Mouse (Mus musculus) frontal cortex, adult 2 months (tissue): ENCODE measurements at regions not wholly inside any gene's neighbourhood (a gene's known extent, or its start where the extent isn't known, plus 50 kb on each side); places are given as distances from the start of the nearest gene placed in this dataset.
"Not testable (repeated sequence)": the region's sequence is repeated elsewhere in the genome, so short reads cannot be mapped to it uniquely, and the experiment has no call there.

Experiments used
- DNase-seq, 2 experiments: peaks; one replicate each; pipeline ENCODE4 v3.0.0; 2022; ENCODE audit warnings: low spot score in 1 of 2; ENCODE audit errors: extremely low spot score in 1 of 2

DNA sequence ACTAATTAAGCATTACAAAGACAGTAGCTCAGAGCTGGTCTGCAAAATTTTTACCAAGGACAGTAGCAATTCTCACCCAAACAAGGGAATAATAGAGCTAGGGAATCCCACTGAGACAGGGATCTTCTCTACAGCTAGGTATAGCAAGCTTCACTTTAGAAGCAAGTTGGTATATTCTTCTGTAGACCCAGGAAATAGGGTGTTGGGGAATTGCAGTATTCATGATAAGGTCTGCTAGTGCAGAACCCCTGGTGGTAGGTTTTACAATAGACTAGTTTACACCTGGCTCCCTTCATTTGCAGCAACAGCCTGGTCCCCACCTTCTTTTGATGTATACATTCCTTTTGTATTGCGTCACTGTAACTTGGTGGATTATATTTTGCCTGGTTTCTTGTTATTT, 307.4 kb upstream of the Dab2 start:
- DNase-seq: not testable (repeated sequence)

DNA sequence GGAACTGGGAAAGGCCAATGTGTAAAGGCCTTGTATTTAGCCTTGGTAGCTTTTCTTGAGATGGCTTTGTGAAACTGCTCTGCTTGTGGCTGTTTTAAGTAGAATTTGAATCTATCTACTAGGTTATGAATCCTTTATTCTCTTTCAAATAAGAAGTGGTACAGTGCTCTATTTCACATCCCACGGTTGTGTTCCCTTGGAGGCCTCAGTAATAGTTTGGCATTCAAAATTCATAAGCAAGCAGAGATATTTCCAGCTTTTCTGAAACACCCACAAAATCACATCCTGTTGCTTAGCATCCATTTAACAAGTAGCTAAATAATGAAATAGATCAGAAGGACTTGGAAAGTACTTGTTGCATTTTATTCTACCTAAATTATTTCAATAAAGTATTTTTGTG, 298.8 kb upstream of the Dab2 start:
- DNase-seq: peak in 1 of 2 experiments; percentile 23

DNA sequence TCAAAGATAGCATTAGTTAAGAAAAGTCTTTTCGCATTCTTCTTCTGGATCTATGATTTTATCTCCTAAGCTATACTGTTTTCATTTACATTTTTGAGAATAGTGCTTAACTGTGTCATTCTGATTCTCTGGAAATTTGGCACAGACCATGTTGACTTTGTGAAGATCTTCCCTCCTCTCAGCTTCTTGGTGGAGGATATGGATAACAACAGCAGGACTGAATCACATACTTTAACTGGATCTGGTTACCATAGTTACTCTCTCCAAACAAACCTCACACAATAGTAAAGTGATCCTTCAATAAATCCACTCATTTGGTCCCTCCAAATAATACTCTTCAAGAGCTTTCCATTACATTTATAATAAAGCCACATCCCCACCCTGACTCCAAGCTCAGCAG, 298.2 kb upstream of the Dab2 start:
- DNase-seq: peak in 1 of 2 experiments; percentile 33

DNA sequence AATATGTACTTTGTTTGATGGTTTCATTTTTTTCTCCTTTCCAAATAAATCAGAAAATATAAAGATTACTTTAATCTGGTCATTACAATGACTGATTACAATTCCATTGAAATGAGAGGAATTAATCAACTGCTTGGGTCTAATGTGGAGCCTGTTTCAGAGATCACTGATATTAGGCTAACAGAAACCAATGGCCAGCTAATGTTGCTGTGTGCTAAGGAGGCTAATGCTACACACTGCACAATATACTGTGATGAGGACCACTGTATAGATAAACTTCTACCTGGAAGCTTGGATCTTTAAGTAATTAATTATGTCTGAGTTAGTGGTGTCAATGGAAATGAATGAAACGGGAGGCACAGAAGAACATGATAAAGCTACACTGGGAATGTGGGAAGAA, 284.6 kb upstream of the Dab2 start:
- no peak for DNase-seq

DNA sequence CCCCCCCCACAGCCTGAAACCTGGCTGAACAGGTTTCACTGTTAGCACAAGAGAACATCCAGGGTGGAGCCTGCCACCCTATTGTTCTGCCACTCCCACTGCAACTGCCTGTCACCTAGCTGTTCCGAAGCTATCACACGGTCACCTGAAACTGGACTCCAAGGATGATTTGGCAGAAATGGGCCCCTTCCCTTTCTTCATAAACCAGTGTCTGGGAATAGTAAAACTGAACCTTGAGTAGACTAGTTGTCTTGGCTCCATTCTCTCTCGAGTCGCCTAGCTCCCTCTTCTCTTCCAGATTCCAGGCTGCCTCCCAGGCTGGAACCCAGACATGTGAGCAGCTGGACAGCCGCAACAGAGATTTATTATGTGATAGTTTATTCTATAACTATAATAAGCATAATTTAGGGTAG, 282.9 kb upstream of the Dab2 start:
- no peak for DNase-seq

DNA sequence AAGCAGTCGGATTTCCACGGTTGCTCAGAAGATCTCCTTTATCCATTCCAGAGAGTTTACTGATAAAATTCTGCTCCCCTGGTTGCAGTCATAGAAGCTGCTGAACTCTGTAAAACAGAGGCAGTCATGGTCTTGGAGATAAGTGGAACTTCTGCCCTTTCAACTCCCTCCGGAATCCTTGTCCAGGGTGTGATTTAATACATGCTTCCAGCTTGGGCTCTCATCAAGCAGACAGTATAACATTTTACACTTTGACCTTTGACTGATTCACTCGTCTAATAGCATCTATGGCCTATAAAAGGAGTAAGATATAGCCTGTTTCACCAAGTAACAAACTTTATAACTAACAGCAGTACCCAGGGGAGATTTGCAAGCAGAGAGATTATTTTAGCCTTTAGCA, 274.0 kb upstream of the Dab2 start:
- no peak for DNase-seq

DNA sequence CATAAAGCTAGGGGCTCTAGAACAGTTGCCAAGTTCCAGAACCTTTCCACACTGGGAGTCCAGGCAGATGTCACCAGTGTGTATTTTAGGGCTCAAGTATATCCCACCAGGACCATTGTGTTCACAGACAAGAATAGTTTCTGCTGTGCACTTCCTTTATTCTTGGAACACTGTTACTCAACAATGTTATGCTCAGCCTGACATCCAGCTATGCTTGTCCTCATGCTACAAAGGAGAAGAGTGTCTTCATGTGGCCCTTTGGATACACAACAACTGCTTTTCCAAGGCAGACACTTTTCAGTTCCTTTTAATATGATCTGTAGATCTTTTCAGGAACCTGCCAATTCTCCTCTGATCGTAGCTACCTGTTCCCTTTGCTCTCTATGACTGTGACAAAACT, 270.4 kb upstream of the Dab2 start:
- DNase-seq: no peak

DNA sequence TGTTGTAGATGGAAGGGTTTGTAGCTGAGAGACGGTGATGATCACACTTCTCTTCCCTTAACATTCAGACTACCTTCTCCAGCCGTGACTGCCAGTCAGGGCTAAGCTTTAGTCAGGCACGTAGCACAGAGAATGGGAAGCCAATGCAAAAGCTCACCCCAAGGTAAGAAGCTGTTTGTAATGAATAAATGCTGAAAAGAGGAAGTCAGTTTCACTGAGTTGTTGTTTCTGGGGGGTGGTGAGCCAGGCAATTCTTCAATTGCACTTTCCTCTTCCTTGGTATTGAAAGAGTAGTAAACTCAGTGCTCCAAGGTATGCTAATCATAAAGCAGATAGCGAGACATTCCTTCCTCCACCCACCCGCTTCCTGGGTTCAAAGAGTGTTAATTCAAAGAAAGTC, 269.2 kb upstream of the Dab2 start:
- no peak for DNase-seq

DNA sequence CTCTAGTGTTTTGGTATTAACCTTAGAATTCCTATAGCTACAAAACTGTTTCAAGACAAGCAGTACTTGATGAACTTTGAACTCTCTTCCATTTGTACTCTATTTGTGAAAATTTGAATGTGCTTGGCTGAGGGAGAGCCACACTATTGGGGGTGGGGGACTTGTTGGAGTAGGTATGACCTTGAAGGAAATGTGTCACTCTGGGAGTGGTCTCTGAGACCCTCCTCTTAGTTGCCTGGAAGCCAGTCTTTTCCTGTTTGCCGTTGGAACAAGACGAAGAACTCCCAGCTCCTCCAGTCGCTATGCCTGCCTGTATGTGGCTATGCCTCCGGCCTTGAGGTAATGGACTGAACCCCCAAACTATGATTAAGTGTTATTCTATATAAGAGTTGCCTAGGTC, 265.4 kb upstream of the Dab2 start:
- no peak for DNase-seq

DNA sequence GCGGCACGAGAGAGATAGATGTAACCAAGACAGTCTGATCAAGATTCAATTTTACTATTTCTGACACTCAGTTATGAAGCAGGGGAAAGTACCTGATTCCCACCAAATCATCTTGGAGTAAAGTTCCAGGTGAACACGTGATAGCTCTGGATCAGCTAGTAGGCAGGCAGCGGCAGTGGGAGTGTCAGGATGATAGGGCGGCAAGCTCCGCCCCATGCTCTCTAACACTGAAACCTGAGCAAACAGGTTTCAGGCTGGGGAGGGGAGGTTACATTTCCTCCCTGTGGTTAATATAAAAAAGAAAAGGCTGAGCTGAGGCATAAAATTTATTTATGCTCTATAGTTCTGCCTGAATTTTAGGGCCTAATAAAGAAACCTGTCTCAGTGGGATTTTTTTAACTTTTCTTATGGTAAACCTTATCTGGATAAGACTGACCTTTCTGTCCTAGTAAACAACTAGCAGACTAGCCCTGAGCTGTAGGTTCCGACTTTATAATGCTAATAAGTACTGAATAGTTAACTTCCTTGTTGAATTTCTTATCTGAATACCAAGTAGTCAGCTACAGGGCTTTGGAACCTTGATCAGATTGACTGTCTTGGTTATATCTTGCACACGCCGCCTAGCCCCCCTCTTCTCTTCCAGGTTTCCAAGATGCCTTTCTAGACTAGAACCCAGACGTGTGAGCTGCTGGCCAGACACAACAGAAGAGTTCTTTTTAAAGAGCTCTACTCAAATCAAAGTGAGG, 254.9 kb upstream of the Dab2 start:
- no peak for DNase-seq

DNA sequence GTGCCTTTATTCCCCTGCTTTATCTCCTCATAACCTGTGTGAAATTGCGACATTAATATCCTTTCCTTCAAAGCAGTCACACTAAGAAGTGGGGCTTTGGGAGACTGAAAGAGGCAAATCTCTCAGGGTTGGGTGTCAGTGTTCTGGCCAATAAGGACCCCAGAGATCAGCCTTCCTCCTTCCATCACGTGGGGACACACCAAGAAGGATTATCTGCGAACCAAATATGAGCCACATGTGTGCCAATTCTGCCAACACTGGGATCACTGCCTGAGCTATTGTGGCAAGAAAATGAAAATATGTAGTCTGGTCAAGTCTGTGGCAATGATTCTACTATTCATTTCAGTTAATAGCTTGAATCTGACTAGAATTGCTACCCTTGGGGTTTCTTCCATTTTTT, 243.9 kb upstream of the Dab2 start:
- no peak for DNase-seq

DNA sequence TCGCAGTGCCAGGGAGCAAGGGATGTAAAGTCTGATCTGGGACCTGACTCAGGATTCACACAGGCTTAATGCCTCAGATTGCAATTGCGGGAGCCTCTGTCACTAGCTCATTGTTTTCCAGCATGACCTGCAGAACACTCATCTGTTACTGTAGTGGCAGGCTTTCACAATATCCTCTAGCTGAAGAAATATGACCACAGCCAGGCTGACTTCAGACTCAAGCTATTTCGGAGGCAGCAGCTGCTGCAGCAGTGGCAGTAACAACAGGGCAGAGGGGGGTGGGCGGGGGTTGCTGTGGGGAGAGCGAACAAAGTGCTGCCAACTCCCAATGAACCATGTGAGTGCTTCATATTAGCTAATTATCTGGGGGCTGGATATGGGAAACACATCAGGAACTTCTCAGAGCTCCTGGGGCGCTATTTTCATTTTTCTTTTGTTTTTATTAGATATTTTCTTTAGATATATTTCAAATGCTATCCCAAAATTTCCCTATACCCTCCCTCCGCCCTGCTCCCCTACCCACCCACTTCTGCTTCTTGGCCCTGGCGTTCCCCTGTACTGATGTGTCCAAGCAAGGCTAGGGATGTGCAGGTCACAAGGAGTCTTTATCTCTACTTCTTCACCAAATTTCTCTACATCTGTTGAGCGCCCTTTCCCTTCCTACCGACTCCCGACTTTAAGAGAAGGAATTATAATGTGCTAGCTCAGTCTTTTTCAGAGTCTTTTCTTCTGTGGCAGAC, 242.5 kb upstream of the Dab2 start:
- no peak for DNase-seq

DNA sequence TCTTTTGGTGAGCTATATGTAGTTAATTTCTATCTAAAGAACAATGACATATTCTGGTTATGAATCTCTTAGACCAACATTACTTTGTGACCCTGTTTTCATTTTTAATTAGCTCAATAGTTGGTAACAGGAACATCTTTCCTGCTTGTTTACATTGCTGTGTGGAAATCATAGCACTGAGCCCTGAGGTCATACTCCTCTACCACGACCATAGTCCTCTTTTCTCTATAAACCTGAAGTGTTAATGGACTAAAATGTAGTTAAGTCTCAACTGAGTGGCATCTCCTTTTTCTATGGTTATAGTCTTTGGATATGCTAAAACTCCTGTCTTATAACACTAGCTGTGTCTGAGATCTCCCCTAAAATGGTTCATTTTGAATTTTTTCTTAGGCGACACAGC, 240.2 kb upstream of the Dab2 start:
- no peak for DNase-seq

DNA sequence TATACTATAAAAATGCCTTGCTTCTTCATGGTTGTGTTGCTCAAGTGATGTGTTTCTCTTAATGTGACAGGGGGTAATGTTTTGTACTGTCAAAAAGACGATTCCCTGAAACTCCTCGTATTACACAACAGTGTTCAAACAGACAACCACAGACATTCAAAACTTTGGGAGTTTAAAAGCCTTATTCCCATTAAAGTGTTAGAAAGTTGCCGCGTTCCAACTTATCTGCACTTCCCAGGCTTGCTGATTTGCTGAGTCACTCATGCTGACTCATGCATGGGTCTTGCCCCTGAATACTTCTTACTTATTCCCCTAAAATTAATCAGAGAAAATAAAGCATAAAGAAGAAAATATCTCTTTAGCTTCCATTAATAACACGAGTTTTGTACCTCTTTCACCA, 239.8 kb upstream of the Dab2 start:
- DNase-seq: no peak

DNA sequence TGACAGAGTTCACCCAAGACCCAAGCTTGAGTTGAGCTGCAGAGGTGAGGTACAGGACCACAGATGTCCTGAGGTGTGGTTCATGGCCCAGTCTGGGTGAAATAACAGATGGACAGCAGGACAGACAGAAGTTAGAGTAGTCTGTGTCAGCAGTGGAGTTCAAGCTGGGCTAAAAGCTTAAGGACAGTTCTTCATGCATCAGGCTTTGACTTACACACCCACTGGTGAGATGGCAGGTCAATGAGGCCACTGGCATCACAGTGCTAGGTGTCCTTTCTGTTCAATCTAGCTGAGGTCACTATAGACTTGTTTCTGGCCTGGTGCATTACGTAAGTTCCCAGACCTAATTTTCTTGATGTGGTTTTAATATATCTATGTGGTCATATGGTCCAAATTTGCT, 238.9 kb upstream of the Dab2 start:
- DNase-seq: no peak

DNA sequence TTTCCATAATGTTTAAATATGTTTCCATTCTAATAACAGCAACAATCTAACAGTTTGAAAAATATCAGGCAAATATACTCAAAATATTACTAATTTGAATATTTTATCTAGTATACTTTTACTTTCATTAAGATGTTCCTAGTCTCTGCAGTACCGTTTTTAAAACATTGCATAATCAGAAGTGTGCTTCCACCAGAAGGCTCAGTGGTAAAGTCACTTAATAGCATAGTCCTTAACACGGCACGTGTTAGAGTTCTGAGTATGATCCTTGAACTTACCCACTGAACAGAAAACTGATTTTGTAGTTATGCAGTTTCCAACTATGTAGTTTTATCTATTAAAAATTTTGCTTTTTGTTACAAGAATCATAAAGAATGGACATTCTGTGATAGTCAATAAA, 234.5 kb upstream of the Dab2 start:
- no peak for DNase-seq

DNA sequence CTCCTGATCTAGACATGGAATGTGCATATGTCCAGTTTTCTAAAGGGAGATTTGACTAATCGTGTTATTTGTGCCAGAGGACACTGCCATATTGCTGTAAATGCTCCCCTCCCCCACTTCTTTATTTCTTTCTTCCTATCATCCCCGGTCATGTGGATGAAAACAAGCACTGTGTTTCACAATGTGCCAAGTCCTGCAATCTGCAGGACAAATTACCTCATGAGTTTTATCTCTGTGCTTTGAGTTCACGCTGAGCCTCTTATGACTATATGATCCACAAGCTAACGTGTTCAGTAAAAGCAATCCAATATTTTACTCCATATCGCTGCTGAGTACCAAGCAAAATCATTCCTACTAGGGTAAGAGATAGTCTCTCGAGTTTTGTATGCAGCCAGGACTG, 232.2 kb upstream of the Dab2 start:
- DNase-seq: no peak

DNA sequence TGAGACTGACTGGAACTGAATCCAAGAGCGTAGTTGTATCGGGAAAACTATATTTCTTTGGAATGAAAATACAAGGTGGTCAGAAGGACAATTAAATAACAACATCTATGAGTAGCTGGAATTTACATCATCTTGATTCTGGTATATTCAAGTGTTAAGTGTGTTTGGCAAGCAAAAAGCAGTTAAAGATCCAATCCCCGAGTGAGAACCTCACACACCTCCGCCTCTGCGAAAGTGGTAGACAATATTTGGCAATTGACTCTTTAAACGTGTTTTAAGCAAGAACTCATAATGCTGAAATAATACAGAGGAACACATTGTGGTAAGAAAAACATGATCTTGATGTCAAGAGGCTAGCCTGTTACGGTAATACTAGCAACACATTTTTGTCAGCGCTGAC, 231.2 kb upstream of the Dab2 start:
- DNase-seq: no peak

DNA sequence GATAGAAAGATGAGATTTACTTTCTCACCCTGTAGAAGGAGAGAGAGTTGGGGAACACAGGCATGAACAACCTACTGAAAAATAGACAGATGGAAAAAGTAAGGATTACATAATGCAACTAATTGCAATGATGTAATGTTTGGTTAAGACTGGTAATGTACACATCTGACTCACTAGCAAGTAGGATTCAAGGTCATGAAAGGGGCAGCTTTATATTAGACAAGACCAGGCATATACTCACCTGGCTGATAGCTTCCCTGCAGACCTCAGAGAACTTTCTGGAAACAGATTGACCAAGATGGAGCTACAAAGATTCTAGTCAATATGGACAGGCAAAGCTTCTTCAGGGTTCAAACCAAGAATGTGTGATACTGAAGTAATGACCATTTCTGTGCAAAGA, 227.7 kb upstream of the Dab2 start:
- no peak for DNase-seq

DNA sequence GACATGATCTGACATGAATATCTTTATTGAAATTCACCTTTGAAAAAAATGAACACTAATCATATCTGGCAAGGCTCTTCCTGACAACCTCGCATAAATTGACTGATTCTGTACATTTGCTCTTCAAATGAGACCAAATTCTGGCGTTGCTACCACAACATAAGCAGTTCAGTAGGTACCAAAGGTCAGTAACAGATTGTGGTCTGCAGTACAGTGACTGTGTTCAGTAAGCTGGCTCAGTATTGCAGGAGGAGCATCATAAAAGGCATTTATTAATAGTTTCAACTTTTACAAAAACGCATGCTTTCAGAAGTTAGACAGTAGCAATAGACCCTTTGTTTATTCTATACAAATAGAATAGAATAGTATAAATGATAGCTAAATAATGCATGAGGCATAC, 226.7 kb upstream of the Dab2 start:
- no peak for DNase-seq

DNA sequence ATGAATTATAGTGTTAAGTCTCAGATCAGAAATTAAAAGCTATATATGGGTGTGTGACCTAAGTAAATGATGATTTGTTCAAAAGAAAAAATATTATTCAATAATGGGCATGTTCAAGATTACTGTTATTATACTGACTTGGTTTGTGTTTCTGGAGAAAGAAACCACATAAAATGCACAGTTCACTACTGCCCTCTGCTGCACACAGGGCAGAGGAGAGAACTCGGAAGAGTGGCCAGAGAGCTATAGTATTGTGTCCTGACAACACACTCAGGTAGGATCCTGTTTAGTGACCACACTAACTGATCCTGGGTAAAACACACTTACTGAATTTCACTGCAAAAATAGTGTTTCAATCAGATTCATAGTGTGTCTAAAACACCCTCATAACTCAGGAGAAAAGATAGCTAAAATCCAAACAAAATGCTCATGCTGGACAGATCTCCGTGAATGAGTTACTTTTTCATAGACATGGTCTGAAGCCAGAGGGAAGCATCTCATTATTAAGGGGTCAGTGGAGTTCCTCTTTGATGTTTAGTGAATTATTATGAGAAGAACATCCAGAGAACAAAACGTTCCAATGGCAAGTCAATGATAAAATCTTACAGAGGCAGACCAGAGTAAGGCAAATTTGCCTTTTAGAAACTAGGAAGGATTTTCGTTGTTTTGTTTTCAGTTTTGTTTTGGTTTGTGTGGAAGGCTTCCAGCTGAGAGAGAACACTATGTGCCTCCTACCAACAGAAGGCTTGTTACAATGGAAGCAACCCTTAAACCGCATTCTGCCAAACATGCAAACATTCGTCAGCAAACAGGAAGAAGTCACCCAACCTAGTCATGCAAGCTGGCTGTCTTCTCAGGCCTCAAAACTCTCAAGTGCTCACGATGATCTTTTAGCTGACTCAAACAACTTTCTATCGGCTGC, 218.6 kb upstream of the Dab2 start:
- peak; percentile 8 to 64 for DNase-seq
